Mouse (Mus musculus) thymus, postnatal 10 days (tissue): ENCODE measurements around the gene Cep128.
"Not testable (repeated sequence)": the region's sequence is repeated elsewhere in the genome, so short reads cannot be mapped to it uniquely, and the experiment has no call there.

Experiments
- DNase-seq, 2 experiments: peaks; one replicate each; pipeline ENCODE4 v3.0.0; 2021; ENCODE audit warnings: low spot score in 2 of 2

Gene Cep128

DNA sequence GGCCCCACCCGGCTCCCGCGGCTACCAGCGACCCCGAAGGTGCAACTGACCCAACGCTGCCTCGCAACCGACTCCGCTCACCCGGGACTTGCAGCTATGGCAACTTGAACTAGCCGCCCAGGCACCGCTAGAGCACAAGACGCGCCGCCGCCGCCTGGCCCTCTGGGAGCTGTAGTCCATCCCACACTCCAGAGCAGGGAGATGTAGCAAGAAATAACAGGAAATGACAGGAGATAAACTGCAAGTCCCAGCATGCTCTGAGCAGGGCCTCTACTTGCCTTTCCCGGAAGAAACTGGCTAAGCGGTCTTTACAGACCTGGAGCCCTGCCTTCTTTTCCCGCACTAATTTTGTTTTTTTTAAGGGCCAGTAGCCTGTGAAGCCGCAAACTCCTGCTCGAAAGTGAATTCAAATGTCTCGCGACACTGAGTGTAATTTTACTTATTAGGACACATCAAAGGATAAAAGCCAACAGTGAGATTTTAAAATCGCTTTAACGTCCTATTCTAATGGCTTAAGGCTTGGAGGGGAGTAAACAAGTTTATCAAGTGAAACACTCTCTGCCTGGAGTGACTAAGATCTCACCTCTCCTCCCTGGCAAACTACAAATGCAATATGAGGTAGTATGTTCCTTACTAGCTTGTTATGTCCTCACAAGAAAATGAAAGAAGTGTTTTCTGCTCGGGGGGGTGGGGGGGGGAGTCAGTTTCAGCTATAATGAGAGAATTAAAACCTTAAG, at the start of gene Cep128, which contains the start of gene Tshr:
Cep128 (minus strand) TSS at position 129 of the 737 bp plus-strand sequence.
Tshr (plus strand) TSS at position 283 of the 737 bp plus-strand sequence.
- peak; percentile 85 to 86 for DNase-seq

DNA sequence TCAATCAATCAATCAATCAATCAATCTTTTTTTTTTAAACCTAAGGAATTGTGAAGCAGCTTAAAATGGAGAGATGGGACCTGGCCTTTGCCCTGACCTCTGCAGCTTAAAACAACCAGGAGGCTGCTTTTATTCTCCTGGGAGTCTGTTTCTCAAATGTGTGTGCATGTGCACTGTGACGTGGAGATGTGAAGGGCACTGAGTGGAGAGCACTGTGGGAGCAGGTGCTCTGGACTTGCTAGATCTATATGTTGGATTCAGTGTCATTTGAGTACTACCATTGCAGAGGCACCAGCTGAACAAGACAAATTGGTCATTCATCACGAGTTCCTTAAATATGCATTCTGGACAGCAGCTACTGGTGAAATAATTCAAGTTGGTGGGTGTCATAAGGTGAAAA, 42.9 kb upstream of the Cep128 start:
- DNase-seq = no peak

DNA sequence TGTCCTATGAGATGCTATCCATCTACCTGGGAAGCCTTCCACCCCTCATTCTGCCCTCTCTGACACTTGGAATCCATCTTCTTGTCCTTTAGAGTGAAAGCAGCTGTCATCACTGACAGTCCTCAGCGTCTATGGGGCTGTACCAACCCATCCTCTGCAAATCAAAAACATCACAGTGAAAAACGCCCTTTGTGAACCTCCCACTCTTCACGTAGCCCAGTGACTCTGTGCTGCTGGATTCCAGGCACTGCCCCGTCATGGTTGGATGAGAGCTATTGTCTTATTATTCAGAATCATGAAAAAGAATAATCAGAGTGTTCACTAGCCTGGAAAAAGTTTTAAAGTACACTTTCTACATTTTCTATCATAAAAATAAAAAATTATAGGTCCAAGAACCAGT, 42.3 kb upstream of the Cep128 start:
- DNase-seq = no peak

DNA sequence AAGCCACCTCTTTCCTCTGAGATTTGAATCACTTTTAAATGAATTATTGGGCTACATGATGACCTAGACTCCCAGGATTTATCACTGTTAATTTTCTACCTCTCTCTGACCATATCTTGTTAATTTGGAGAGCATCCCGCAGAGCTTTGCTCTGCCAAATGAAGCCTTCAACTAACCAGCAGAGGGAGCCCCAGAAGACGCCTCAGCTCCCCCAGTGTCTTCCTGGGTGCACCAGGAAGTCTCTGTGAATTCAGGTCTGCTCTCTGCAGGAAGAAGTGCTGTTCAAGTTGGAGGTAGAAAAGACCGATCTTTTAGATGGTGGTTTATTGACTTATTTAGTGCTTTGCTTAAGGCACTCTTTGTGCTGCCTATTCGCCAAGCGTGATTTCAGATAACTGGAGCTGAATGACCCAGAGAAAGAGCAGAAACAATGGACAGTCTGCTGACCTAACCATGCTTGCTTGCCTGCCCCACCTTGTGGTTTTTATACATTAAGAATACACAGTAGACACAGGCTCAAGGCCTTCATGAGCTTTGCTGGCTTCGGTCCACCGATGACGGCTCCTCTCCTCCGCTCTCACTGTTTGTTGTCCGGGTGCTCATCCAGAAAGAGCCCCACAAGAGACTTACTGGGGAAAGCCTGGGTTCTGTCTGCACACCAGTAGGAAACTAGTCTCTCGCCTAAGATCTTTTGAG, 39.1 kb upstream of the Cep128 start:
- peak; percentile 6 to 52 for DNase-seq

DNA sequence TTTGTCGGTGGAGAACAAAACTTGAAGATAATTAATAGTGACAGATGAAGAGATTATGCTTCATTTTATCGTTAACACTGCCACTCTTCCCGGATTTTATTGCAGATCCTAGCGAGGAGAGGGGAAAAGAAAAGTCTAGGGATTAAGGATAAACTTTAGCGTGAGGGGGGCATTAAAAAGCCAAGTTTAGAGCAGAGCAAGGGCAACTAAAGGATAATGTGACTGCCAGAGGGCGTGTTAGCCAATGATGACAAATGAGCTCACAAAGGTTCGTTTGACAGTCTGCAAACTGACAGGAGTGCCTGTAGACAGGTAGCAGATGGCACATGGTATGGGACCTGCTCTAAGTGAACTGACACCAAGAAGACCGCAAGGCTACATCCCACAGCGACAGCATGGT, 37.1 kb upstream of the Cep128 start:
- DNase-seq = no peak

DNA sequence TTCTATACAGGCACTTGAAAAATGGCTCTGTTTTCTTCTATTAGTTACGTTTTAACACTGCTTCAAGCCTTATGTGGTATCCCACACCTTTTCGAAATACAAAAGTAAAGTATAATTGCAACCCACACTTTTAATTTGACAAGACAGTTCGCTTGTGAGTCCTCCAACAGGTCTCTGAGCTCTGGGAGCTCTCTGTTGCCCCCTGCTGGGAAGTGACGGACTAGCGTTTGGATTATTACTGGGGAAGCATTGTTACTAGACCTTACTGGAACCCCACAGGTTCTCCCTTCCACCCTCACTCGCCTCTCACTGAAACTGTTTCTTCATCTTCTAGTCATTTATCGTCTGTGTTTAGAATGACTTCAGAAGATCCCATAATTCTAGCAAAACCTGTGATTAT, 34.6 kb upstream of the Cep128 start:
- DNase-seq = peak; percentile 24 to 69

DNA sequence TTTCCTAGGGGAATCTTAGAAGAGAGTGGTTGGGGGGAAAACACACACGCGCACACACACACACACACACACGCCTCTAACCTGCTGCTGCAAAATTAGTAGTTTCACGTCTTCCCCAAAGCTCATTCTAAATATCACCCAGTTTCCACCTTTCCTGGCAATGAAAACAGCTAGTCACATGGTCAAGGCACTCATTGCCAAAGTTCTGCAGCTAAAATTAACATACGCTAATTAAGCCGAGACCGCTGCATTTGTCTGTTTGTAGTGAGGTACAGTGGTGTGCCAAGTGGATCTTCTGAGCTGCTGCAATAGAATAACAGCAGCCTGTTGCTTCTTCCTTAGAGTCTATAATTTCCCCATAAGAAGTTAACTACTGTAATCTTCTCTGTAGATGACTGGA, 32.6 kb upstream of the Cep128 start:
- no peak for DNase-seq

DNA sequence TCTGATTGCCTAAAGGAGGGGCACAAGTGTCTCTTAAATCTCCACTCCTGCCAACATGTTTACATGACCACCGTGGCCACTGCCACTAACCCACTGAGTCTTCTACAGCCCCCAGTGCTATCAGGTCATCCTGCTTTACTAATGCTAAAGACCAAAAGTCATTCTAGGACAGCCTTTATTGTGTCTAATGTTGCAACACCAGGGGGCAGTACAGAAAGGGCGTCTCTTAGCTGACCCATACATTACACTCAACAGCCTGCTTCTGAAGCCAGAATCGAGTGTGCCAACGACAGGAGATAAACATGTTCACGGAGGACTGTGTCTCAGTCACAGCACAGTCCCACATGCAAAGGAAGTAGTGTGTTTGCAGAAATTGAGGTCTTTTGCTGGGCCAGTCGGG, 30.9 kb upstream of the Cep128 start:
- DNase-seq = no peak

DNA sequence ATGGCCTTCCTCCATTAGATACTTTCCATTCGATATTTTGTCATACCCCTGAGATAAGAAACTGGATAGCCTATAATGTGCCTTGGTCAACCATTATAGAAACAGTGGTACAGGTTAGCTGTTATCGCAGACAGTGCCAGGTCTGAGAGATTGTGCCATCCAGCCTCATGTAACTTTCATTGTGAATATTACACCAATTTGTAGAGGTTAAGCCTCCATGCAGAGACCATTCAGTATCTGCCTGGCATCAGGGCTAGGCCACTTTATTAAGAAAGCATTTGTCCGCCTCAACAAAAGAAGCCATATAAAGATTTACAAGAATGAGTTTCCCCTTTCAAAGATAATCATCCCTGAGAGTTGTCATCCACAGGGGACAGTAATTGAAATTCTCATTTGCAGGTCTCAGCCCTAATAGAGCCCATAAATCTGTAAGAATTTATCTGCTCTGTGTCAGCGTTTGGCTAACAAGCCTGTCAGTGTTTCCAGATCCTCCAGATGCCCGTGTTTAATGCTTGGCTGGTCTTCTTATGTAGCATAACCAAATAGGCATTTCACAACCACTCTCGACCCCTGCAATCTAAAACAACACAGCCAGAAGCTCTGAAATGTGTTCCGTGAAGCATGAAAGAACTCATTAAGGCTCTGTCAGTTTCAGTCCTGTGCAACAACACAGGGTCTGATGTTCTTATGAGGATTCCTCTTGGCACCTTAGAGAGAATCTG, 28.4 kb upstream of the Cep128 start:
- no peak for DNase-seq

DNA sequence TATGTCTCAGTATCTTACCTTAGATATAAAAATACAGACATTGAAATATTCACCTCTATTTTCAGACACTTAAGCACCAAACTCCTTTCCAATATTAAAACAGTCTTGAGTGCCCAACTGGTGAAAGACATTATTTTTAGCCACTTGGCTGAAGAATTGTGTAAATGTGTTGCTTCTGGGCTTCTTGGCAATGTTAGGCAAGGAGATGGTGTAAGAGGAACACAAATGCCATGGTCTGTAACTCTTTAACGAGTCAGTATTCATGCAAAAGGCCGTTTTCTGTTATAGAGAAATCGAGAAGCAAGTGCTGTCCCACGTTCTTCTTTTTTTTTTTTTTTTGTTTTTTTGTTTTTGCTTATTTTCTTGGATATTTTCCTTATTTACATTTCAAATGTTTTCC, 26.1 kb upstream of the Cep128 start:
- DNase-seq = no peak

DNA sequence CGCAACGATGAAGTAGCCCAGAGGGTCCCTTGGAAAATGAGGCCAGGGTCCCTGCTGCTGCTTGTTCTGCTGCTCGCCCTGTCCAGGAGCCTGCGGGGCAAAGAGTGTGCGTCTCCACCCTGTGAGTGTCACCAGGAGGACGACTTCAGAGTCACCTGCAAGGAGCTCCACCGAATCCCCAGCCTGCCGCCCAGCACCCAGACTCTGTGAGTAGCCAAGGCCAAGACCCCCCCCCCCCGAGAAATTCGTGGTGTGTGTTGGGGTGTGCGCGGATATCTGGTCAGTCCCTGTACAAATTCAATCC, 16.8 kb upstream of the Cep128 start:
- no peak for DNase-seq

DNA sequence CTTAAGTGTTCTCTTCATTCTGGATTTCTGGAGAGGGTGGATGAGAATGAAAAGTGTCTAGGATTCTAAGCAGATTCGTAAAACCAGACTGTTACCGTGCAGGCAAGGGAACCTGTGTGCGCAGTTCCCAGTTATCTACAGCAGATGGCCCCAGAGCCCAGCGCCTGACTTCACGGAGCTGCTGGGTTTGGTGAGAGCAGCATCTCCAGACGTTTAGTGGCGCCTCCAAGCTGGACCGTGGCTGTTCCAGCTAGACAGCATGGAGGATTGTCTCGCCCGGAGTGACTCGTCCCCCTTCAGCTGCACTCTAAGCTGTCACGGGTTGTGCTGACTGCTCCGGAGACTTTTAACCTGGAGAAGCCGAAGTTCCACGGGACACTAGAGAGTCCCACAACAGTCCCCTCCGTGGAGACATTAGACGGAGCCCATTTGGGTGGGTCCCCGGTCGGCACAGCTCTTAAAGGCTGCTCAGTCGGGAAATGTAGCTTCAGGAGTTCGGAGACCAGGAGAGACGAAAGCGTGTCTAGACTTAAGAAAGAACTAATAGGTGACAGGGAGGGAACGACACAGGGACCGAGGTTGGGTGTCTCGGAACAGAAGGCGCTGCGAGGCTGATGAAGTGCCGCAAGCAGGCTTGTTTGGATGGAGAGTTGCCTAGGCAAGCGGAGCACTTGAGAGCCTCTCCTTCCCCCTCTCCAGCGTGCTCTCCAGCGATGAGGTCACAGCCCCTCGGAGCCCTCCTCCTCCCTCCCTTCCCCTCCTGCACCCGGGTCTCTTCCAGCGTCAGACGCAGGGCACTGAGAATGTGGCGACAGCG, 16.2 kb upstream of the Cep128 start:
- DNase-seq = peak in 1 of 2 experiments; percentile 37

DNA sequence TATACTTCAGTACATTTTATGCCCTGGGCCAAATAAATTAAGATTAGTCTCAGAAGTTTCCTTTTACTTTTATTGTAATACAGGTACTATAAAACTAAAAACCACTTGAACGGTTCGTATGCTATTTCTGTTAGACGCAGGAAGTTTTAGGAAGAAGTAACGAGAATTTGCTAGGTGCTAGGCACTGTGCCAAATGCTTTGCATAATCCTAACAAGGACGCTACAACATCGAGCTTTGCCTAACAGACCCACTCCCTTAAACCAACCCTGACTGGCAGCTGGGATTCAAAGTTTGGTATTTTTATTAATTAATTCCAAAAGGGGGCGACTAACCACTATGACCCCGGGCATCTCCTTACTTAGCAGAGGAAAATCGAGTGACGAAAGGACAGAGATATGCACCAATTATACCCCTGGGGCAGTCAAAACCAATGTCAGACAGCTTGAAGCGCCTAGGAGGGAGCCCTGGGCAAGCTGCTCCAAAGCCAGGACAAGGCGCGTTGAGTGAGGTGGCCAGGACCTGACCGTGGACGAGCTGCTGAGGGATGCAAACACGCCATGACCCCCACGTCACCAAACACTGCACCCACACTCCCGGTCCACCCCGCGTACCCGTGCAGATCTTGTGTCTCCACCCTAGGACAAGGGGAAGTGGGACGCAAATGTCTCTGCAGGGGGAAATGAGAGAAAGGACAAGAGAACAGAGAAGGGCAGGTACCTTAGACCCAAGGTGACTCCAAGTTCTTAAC, 519 bp downstream of the Cep128 start:
- no peak for DNase-seq

DNA sequence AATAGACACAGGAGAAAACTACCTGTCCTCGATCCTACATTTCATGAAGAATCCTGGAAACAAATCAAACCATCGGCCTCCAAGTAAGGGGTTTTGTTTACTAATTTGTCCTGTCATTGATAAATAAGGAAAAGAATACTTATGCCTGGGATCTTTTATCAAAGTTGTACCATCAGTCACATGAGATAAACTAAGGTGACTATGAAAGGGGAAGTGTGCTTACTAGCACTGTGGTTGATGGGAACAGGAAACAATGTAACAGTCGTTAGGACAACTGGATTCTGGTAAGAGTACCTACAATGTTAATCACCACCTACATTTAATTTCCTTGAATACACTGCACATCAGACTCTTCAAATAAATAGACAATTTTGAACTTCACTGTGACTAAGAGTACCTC, 15.0 kb downstream of the Cep128 start:
- no peak for DNase-seq

DNA sequence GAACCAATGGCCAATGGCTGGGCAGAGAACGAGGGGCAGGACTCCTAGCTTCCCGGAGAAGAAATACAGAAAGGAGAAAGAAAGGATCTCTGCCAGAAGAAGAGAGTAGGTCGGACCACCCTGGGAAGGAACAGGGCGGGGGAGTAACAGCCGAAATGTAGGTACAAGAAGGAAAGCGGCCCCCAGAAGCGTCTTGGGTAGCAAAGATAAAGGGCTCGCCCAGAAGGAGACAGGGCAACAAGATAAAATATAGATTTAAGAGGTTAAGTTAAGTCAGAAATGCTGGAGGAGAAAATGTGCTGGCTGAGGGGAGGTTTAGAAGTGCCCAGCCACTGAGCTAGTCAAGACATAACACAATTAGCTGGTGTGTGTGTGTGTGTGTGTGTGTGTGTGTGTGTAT, 30.4 kb downstream of the Cep128 start:
- DNase-seq = no peak

DNA sequence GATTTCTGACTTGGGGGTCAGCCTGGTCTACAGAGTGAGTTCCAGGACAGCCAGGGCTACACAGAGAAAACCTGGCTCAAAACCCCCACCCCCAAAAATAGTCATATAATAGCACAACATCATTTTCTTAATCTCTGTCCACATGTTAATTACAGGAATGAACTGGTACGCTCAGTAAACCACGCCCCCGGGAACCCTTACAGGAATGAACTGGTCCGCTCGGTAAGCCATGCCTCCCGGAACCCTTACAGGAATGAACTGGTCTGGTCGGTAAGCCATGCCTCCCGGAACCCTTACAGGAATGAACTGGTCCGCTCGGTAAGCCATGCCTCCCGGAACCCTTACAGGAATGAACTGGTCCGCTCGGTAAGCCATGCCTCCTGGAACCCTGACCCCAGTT, 45.6 kb downstream of the Cep128 start:
- DNase-seq = not testable (repeated sequence)

DNA sequence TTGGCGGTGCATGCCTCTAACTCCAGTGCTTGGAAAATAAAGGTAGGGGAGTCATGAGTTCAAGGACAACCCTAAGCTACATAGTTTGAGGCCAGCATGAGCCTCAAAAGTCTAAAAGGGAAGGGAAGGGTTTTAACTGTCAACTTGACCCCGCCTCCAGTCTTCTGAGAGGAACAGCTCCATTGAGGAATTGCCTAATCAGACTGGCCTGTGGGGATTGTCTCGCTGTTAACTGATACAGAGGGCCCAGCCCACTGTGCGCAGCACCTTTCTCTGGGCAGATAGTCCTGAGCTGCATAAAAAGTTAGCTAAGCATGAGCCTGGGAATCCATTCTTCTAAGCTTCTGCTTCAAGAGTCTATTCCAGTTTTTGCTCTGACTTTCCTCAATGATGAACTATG, 56.7 kb downstream of the Cep128 start:
- no peak for DNase-seq

DNA sequence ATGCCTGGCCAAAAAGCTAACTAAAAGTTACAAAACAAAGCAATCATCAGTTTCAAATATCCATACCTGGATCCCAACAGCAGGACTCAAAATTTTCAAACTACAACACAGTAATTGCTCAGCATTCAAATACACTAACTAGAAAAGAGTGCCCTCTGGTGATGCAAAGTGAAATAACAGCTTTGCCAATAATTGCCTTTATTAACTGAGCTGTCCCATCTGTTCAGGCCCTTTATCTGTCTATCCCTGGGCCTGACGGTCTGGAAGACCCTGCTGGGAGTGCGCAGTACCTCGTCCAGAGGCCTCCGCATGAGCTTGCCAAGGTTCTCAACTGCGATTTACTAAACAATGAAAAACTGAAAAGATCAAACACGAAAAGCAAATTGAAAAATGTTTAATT, 58.1 kb downstream of the Cep128 start:
- peak in 1 of 2 experiments; percentile 7 for DNase-seq

DNA sequence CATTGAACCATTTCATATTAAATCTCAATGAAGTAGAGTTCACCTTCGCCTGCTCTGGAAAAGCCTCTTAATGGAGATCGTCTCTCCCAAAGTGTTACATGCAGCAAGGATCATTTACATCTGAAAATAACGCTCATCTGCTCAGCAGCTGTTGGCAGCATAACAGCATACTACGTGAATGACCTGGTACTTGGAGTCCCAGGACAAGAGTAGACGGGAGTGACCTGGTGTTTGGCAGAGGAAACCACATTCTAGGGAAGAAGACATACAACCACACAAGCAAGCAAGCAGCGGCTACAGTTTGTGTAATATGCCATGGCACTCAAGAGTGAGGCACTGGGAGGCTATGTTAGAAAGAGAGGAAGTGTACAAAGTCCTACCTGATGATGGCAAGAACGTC, 69.2 kb downstream of the Cep128 start:
- no peak for DNase-seq

DNA sequence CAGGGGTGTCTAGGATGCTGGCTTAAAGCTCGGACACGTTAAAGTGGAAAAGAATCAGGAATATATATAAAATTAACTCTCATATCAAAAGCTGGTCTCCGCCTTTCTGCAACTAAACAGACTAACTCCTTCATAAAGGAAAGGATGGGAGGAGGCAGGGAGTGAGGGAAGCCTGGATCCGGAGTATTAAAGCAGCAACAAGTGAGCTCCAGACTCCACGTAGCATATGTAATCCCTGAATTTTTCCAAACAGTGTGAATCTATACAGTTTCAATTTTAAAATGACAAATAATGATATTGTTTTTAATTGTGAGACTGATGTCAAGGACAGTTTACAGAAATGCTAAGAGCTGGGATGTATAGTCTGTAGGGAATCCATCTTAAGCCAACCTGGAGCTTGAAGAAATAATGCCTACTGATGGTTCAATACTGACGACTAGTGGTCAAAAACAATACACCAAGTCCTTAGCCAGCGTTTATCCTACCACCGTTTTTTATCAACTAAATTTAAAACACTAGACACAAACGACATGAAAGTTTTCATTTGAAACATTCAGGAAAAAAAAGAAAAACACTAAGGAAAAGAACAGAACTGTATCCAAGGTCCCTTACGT, 70.1 kb downstream of the Cep128 start:
- DNase-seq = no peak

DNA sequence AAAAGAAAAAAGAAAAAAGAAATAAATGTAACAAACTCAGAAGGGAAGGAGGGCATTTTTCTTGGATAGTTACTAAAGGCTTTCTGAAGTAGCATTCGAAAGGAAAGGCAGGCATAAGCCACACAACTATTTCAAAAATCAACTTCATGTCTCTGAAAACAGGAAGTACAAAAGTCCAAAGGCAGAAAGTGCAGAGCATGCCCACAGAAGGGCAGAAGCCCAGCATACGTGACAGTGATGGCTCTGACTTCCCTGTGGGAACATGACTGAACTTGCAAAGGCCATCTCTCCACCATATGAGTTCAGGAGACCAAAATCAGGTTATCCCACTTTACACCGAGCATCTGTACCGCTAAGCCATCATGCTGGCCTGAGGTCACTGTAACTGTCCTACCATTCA, 71.6 kb downstream of the Cep128 start:
- DNase-seq = no peak
